Mouse (Mus musculus) midbrain, embryonic 15.5 days (tissue): Measurements from ENCODE around the gene Zfp574. TPM values are rescaled to one million over a fixed set of nuclear protein-coding genes. Genes with fewer than 3 reads are reported as not detected.

ENCODE experiments used
- ATAC-seq: fragments of 200-750 bp; cut with Nextera tagmentation; replicated peaks from 2 replicates; pipeline ENCODE4 v1.8.0; 2017; ENCODE audit warnings: moderate TSS enrichment
- H3K27ac ChIP-seq: fragments of 300-500 bp; sonication (generic); 2 replicates; pipeline ENCODE4 v1.5.1; 2015; ENCODE audit warnings: mild to moderate bottlenecking, inconsistent platforms
- H3K27me3 ChIP-seq: fragments of 300-500 bp; sonication (generic); replicated peaks from 2 replicates; pipeline ENCODE4 v1.6.1; 2015; ENCODE audit warnings: inconsistent platforms
- H3K36me3 ChIP-seq: fragments of 300-500 bp; sonication (generic); replicated peaks from 2 replicates; pipeline ENCODE4 v1.6.1; 2015; ENCODE audit warnings: inconsistent platforms
- H3K4me1 ChIP-seq: fragments of 300-500 bp; sonication (generic); 2 replicates; pipeline ENCODE4 v1.6.1; 2015; ENCODE audit warnings: inconsistent platforms
- H3K4me2 ChIP-seq: fragments of 300-500 bp; sonication (generic); 2 replicates; pipeline ENCODE4 v1.6.1; 2015; ENCODE audit warnings: inconsistent platforms, mild to moderate bottlenecking, moderate library complexity
- H3K4me3 ChIP-seq: fragments of 300-500 bp; sonication (generic); 2 replicates; pipeline ENCODE4 v1.5.1; 2015; ENCODE audit warnings: mild to moderate bottlenecking, inconsistent platforms
- H3K9ac ChIP-seq: fragments of 300-500 bp; sonication (generic); 2 replicates; pipeline ENCODE4 v1.6.1; 2015; ENCODE audit warnings: mild to moderate bottlenecking, inconsistent platforms
- H3K9me3 ChIP-seq: fragments of 300-500 bp; sonication (generic); 2 replicates; pipeline ENCODE4 v1.6.1; 2016; ENCODE audit warnings: inconsistent platforms
- WGBS: fragments of 180-500 bp; shearing (Covaris S2); methylation state at CpG from one replicate; pipeline ENCODE4 v1.1.7; 2015; ENCODE audit warnings: mixed read lengths; 5-methylcytosine and 5-hydroxymethylcytosine counted together
- polyA plus RNA-seq: library from polyadenylated mRNA; unstranded; fragments of >200 nt; fragmentation: Nextera tagmentation; extraction: Ambion mirVana; gene quantifications from 2 replicates; pipeline ENCODE4 v1.2.1, GENCODE M21; 2015

Zfp574 gene
- polyA plus RNA-seq, 1 experiment from 2014 or later, result 39.1 TPM

DNA sequence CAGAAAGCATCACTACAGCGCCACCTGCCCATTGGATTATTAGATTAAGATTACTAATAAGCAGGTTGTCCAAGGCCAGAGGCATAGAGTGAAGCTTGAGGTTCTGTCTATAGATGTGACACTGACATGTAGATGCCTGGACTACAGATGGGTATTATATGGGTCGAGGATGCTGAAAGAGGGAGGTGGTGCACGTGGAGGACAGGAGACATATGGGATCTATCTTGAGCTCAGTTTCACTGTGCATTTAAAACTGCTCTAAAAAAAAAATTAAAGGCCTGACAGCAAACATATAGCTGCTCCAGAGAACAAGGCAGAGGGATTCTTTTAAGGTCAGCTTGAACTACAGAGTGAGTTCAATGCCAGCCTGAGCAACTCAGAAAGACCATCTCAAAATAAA lies 25.8 kb downstream of the Zfp574 start:
- H3K9me3 ChIP-seq, result no peaks in the 10 kb centered on the region
- no peak overlapping the region for H3K9ac ChIP-seq
- H3K4me3 ChIP-seq, result no peak overlapping the region
- no peaks in the 10 kb centered on the region for H3K27me3 ChIP-seq
- H3K4me1 ChIP-seq, result no peaks in the 10 kb centered on the region
- WGBS, result 80% methylated on average over 3 of the region's 3 CpGs
- H3K36me3 ChIP-seq, result peaks cover 14% of the 10 kb centered on the region
- no peak overlapping the region for H3K27ac ChIP-seq
- no peak for ATAC-seq
- no peak overlapping the region for H3K4me2 ChIP-seq

- Histone ChIP-seq H3K27ac (no peak overlapping the region), H3K36me3 (peaks cover 14% of the 10 kb centered on the region), H3K4me2 (no peak overlapping the region), H3K4me1 (no peaks in the 10 kb centered on the region), H3K9me3 (no peaks in the 10 kb centered on the region), H3K27me3 (no peaks in the 10 kb centered on the region), H3K4me3 (no peak overlapping the region), H3K9ac (no peak overlapping the region)
- 56% methylated on average over 4 of the region's 4 CpGs for WGBS
- ATAC-seq, result no peak
Measured at GRCm38 (mm10) chr7:25099581-25099980, 27.2 kb downstream of the Zfp574 start.

GRCm38 (mm10) chr7:25105411-25106160 lies 33.2 kb downstream of the Zfp574 start:
- Histone ChIP-seq H3K36me3 (no peaks in the 10 kb centered on the region), H3K4me3 (no peak overlapping the region), H3K4me2 (no peak overlapping the region), H3K9ac (no peak overlapping the region), H3K9me3 (no peaks in the 10 kb centered on the region), H3K27ac (peak overlapping the region; percentile 68), H3K27me3 (no peaks in the 10 kb centered on the region), H3K4me1 (no peaks in the 10 kb centered on the region)
- WGBS, result 13% methylated on average over 17 of the region's 17 CpGs
- ATAC-seq, result peak; percentile 52

DNA sequence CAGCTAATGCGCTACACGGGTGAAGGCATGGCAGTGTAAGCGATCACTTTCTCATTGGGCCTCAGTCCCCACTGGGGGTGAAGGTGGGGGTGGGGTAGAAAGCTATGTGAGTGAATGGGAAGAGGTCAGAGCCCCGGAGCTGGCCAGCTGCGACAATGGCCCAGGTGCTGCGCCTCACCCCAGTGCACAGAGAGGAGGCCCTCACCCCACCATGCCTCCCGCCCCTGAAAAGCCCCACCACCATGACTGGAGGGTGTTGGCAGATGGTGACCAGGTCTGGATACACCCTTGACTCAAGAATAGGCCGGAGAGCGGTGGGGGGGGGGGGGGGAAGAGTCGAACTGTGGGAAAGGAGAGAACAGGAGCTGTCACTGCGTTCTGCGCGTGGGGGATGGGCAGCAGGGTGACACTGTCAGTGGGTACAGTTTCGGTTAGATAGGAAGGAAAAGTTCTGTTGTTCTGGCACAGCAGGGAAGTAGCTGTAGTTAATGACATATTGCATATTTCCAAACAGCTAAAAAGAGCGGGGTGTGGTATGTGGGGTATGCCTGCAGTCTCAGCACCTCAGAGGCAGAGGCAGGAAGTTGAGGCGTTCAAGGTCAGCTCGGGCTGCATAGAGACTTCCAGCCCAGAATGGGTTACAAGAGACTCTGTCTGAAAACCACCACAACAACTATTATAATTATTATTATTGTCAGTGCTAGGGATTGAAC lies 34.6 kb downstream of the Zfp574 start:
- ATAC-seq, result 0 out of 2 replicates have a peak, but pooled peaks have one; percentile 8

DNA sequence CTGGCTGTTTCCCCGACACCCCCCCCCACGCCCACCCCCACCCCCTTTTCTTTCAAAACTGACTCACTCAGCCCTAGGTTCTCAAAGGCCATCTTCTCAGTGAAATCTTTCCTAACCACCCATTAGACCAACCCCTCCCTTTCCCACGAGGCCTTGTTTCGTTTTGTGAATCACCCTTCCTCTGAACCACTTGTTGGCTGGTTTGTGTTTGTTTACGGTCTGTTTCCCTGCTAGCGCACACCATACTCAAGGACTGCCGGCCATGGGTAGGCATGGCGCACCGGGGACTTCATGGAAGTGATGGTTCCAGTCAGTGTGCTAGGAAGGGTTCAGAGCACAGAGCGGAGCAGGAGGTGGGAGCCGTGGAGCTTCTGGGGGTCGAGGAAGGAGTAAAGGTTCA lies 37.0 kb downstream of the Zfp574 start:
- Histone ChIP-seq H3K4me3 (no peak overlapping the region), H3K9me3 (no peaks in the 10 kb centered on the region), H3K27ac (no peak overlapping the region), H3K27me3 (no peaks in the 10 kb centered on the region), H3K4me2 (no peak overlapping the region), H3K4me1 (no peaks in the 10 kb centered on the region), H3K9ac (no peak overlapping the region), H3K36me3 (0 out of 2 replicates have a peak, but pooled peaks cover 2% of the 10 kb centered on the region)
- no peak for ATAC-seq
- 82% methylated on average over 12 of the region's 12 CpGs for WGBS

More for the DNA sequence above, 34.6 kb downstream of the Zfp574 start:
- Histone ChIP-seq H3K27me3 (no peaks in the 10 kb centered on the region), H3K27ac (no peak overlapping the region), H3K4me2 (no peak overlapping the region), H3K9ac (no peak overlapping the region), H3K36me3 (no peaks in the 10 kb centered on the region), H3K4me1 (no peaks in the 10 kb centered on the region), H3K9me3 (no peaks in the 10 kb centered on the region), H3K4me3 (no peak overlapping the region)
- 49% methylated on average over 17 of the region's 17 CpGs for WGBS

- Histone ChIP-seq H3K36me3 (0 out of 2 replicates have a peak, but pooled peaks cover 2% of the 10 kb centered on the region), H3K4me3 (no peak overlapping the region), H3K4me1 (no peaks in the 10 kb centered on the region), H3K4me2 (no peak overlapping the region), H3K9ac (no peak overlapping the region), H3K27ac (no peak overlapping the region), H3K9me3 (no peaks in the 10 kb centered on the region), H3K27me3 (no peaks in the 10 kb centered on the region)
- no peak for ATAC-seq
- 93% methylated on average over 9 of the region's 9 CpGs for WGBS
Measured at GRCm38 (mm10) chr7:25110336-25110735, 38.0 kb downstream of the Zfp574 start.

- H3K4me3 ChIP-seq, result no peak overlapping the region
- H3K4me1 ChIP-seq, result no peaks in the 10 kb centered on the region
- no peak overlapping the region for H3K4me2 ChIP-seq
- H3K9ac ChIP-seq, result no peak overlapping the region
- H3K27ac ChIP-seq, result no peak overlapping the region
- H3K9me3 ChIP-seq, result no peaks in the 10 kb centered on the region
- 86% methylated on average over 17 of the region's 17 CpGs for WGBS
- H3K36me3 ChIP-seq, result 0 out of 2 replicates have a peak, but pooled peaks cover 2% of the 10 kb centered on the region
- no peaks in the 10 kb centered on the region for H3K27me3 ChIP-seq
- ATAC-seq, result no peak
Measured at GRCm38 (mm10) chr7:25112178-25112955, 40.0 kb downstream of the Zfp574 start.

DNA sequence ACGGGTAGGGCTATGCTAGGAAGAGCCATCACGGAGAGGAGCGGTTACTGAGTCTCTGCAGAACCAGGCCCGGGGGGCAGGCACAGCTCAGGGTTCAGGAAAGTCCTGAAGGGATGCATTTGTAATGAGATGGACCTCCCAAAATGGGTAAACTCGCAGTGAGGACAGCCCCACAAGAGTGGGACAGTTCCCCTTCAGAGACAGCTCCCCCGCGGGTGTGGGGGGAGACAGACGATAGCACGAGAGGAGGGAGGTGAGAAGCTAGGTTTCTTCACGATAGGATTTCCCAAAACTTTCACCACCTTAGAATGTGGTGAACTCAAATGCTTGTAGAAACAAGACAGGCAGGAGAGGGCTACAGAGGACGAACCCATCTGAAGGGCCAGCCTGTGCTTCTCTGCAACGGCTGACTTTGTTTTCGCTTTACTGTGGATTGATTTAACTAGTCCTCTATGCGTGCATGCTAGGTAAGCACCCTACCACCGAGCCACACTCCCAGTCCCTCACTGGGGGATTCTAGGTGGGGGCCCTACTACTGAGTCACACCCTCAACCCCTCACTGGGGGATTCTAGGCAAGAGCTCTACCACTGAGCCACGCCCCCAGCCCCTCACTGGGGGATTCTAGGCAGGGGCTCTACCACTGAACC lies 40.7 kb downstream of the Zfp574 start:
- Histone ChIP-seq H3K4me3 (no peak overlapping the region), H3K27ac (no peak overlapping the region), H3K36me3 (0 out of 2 replicates have a peak, but pooled peaks cover 2% of the 10 kb centered on the region), H3K9me3 (no peaks in the 10 kb centered on the region), H3K4me1 (no peaks in the 10 kb centered on the region), H3K4me2 (no peak overlapping the region), H3K27me3 (no peaks in the 10 kb centered on the region), H3K9ac (no peak overlapping the region)
- no peak for ATAC-seq
- WGBS, result 88% methylated on average over 16 of the region's 16 CpGs

DNA sequence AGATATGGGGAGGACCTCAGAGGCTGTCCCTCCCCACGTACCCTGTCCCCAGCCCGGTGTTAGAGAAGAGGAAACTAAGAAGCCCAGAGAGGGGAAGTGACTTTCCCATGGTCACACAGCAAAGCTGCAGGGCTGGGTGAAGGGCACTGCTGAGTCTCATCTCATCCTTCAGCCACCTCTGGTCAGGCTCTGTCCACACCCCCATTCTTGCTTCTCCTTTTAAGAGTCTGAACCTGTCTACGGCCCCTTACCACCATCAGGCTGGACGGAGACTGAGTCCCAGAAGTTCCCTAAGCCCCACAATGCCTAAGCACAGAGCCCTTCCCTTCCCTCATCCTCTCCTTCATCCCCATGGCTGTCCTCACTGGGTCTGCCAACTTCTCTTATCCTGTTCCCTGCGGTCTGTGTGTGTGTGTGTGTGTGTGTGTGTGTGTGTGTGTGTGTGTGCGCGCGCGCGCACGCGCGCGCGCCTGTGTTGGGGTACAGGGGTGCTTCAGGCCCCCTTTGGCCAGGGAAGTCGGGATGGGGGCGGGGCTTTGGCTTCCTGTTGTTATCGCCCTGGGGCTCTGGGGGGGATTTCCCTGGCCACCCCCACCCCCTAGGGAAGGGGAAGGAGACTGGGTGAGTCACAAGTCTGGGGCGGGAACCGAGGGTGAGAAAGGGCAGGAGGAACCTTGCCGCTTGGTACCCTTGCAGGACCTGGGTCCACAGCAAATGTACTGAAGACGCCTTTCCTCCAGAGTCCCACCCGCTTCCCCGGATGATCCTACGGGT lies 47.9 kb downstream of the Zfp574 start:
- Histone ChIP-seq H3K27me3 (no peaks in the 10 kb centered on the region), H3K4me3 (no peak overlapping the region), H3K4me2 (no peak overlapping the region), H3K27ac (no peak overlapping the region), H3K4me1 (no peaks in the 10 kb centered on the region), H3K36me3 (no peaks in the 10 kb centered on the region), H3K9me3 (no peaks in the 10 kb centered on the region), H3K9ac (no peak overlapping the region)
- ATAC-seq, result no peak
- WGBS, result 80% methylated on average over 21 of the region's 25 CpGs

- WGBS, result 77% methylated on average over 13 of the region's 13 CpGs
Measured at GRCm38 (mm10) chr7:25121240-25121786, 48.9 kb downstream of the Zfp574 start.

DNA sequence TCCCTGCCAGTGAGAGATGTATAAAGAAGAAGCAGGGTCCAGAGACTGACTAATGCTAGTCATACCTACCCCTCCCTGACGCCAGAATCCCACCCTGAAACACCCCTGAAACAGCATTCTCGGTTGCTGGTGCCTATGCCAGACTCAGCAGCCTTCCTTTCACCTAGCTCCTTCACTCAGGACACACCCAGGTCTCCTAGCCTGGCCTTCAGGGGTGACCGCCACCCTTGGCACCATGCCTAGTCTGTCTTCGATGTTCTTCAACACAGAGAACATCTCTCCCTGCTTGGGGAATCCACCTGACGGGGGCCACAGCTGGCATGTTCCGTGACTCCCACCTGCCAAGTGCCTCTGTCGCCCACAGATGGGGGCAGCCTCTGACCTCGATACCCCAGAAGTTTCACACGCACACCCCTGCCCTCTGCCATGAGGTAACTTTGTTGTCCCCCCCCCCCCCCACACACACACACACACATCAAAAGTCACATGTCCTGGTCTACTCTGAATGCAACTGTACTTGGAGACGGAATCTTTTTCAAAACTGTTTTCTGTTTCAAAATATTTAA lies 53.4 kb downstream of the Zfp574 start:
- 83% methylated on average over 10 of the region's 10 CpGs for WGBS
- no peak for ATAC-seq
- no peaks in the 10 kb centered on the region for H3K4me1 ChIP-seq
- H3K9me3 ChIP-seq, result no peaks in the 10 kb centered on the region
- no peak overlapping the region for H3K9ac ChIP-seq
- no peak overlapping the region for H3K4me3 ChIP-seq
- no peaks in the 10 kb centered on the region for H3K27me3 ChIP-seq
- H3K4me2 ChIP-seq, result no peak overlapping the region
- H3K36me3 ChIP-seq, result no peaks in the 10 kb centered on the region
- H3K27ac ChIP-seq, result no peak overlapping the region

More at GRCm38 (mm10) chr7:25121240-25121786, 48.9 kb downstream of the Zfp574 start:
- H3K4me1 ChIP-seq, result no peaks in the 10 kb centered on the region
- no peaks in the 10 kb centered on the region for H3K36me3 ChIP-seq
- H3K9me3 ChIP-seq, result no peaks in the 10 kb centered on the region
- no peak overlapping the region for H3K9ac ChIP-seq
- H3K27me3 ChIP-seq, result no peaks in the 10 kb centered on the region
- H3K27ac ChIP-seq, result no peak overlapping the region
- ATAC-seq, result no peak
- no peak overlapping the region for H3K4me2 ChIP-seq
- no peak overlapping the region for H3K4me3 ChIP-seq
